Mouse (Mus musculus) right cerebral cortex, postnatal 10 days (tissue): Measurements from ENCODE around the gene Smim4.

Source experiments
- DNase-seq, 2 experiments: peaks; one replicate each; pipeline ENCODE4 v3.0.0; 2021; ENCODE audit warnings: low spot score in 2 of 2

The Smim4 gene

GRCm38 (mm10) chr14:31115522-31115921 lies 13.2 kb downstream of the Smim4 start:
- DNase-seq: no peak

- DNase-seq: no peak
Measured at GRCm38 (mm10) chr14:31114011-31114410, 14.7 kb downstream of the Smim4 start.

GRCm38 (mm10) chr14:31112187-31112586 lies 16.6 kb downstream of the Smim4 start:
- DNase-seq: no peak

GRCm38 (mm10) chr14:31110613-31111012 lies 18.1 kb downstream of the Smim4 start:
- no peak for DNase-seq

GRCm38 (mm10) chr14:31105156-31105555 lies 23.6 kb downstream of the Smim4 start:
- no peak for DNase-seq

- no peak for DNase-seq
Measured at GRCm38 (mm10) chr14:31089918-31090317, 38.8 kb downstream of the Smim4 start.

- no peak for DNase-seq
Measured at GRCm38 (mm10) chr14:31088515-31088914, 40.2 kb downstream of the Smim4 start.

GRCm38 (mm10) chr14:31087433-31087832 lies 41.3 kb downstream of the Smim4 start:
- DNase-seq: no peak

- DNase-seq: peak in 1 of 2 experiments; percentile 21
Measured at GRCm38 (mm10) chr14:31081147-31081546, 47.6 kb downstream of the Smim4 start.

- no peak for DNase-seq
Measured at GRCm38 (mm10) chr14:31079313-31080028, 49.3 kb downstream of the Smim4 start.

GRCm38 (mm10) chr14:31078597-31079208 lies 50.1 kb downstream of the Smim4 start:
- DNase-seq: no peak

GRCm38 (mm10) chr14:31069086-31069733 lies 59.5 kb downstream of the Smim4 start:
- DNase-seq: no peak

GRCm38 (mm10) chr14:31062277-31062676 lies 66.5 kb downstream of the Smim4 start:
- no peak for DNase-seq

- no peak for DNase-seq
Measured at GRCm38 (mm10) chr14:31045817-31046216, 82.9 kb downstream of the Smim4 start.

GRCm38 (mm10) chr14:31045296-31045695 lies 83.5 kb downstream of the Smim4 start:
- DNase-seq: no peak
